Mouse (Mus musculus) gastrocnemius, adult 2 months (tissue): Measurements from ENCODE around the gene Ift52. TPM values are rescaled to one million over a fixed set of nuclear protein-coding genes. Genes with fewer than 3 reads are reported as not detected.
A peak's percentile ranks its signal among the peaks of the same experiment; 100 is the strongest.
"Not testable (repeated sequence)": the region's sequence is repeated elsewhere in the genome, so short reads cannot be mapped to it uniquely, and the experiment has no call there.

Experiments used
- DNase-seq: peaks from one replicate; pipeline ENCODE4 v3.0.0; 2022
- H3K27ac ChIP-seq: fragments of 200-600 bp; 2 replicates; pipeline ENCODE4 v1.8.1; 2022; ENCODE audit warnings: mild to moderate bottlenecking
- H3K4me3 ChIP-seq: fragments of 200-600 bp; 2 replicates; pipeline ENCODE4 v1.8.1; 2022; ENCODE audit warnings: mild to moderate bottlenecking, moderate library complexity
- CTCF ChIP-seq: fragments of 200-600 bp; IDR thresholded peaks from 2 replicates; pipeline ENCODE4 v1.8.1; 2022; ENCODE audit warnings: antibody characterized with exemption, mild to moderate bottlenecking, moderate library complexity
- intact Hi-C: fragments of 180-260 bp; cut with DNase I; formaldehyde crosslinking; loops from one replicate; pipeline ENCODE4 v1.15.1; 2025
- total RNA-seq, 2 experiments: library from RNA; stranded (reverse); gene quantifications; 2 replicates each; pipeline ENCODE4 v1.2.3; 2021

Ift52 gene
- total RNA-seq, 2 experiments from 2014 or later: 13.2 to 15.1 TPM

- intact Hi-C loops: no loop called here
- H3K27ac ChIP-seq: no peak overlapping the region
- H3K4me3 ChIP-seq: no peak overlapping the region
- DNase-seq: no peak
- TF ChIP-seq CTCF: no peak
These were observed 32.0 kb downstream of the Ift52 start for GRCm38 (mm10) chr2:163049116-163049515.

- intact Hi-C loops: loop anchor here (5.0 kb wide), 1 partner anchor 351 kb away; no protein-coding TSS in a partner anchor
- DNase-seq: no peak
- no peak for TF ChIP-seq CTCF
- Histone ChIP-seq H3K4me3 (no peak overlapping the region), H3K27ac (no peak overlapping the region)
These were observed 34.5 kb downstream of the Ift52 start for GRCm38 (mm10) chr2:163051691-163052090.

GRCm38 (mm10) chr2:163052101-163052500 is 34.9 kb downstream of the Ift52 start:
- intact Hi-C loops: loop anchor here (5.0 kb wide), 1 partner anchor 350 kb away; no protein-coding TSS in a partner anchor
- no peak for DNase-seq
- no peak for TF ChIP-seq CTCF
- Histone ChIP-seq H3K27ac (no peak overlapping the region), H3K4me3 (no peak overlapping the region)

- TF ChIP-seq CTCF: no peak
These were observed 35.7 kb downstream of the Ift52 start for GRCm38 (mm10) chr2:163052826-163053225.

GRCm38 (mm10) chr2:163054335-163054840 is 37.2 kb downstream of the Ift52 start, which contains the start of gene Mybl2:
Mybl2 (plus strand) TSS chr2:163054687.
- Histone ChIP-seq H3K27ac (no peak within 1 kb of the TSS), H3K4me3 (peak within 1 kb of the TSS; percentile 78)
- DNase-seq: peak; percentile 93
- TF ChIP-seq CTCF: no peak
- intact Hi-C loops: loop anchor here (5.0 kb wide), 1 partner anchor 348 kb away; no protein-coding TSS in a partner anchor

More at GRCm38 (mm10) chr2:163052826-163053225, 35.7 kb downstream of the Ift52 start:
- intact Hi-C loops: loop anchor here (5.0 kb wide), 1 partner anchor 349 kb away; no protein-coding TSS in a partner anchor
- Histone ChIP-seq H3K4me3 (no peak overlapping the region), H3K27ac (no peak overlapping the region)
- no peak for DNase-seq

- DNase-seq: peak; percentile 18
- no peak for TF ChIP-seq CTCF
- Histone ChIP-seq H3K27ac (no peak overlapping the region), H3K4me3 (peak overlapping the region; percentile 78)
- intact Hi-C loops: loop anchor here (5.0 kb wide), 1 partner anchor 347 kb away; no protein-coding TSS in a partner anchor
These were observed 37.8 kb downstream of the Ift52 start for GRCm38 (mm10) chr2:163054891-163055494.

GRCm38 (mm10) chr2:163055715-163056114 is 38.6 kb downstream of the Ift52 start:
- TF ChIP-seq CTCF: no peak
- Histone ChIP-seq H3K27ac (no peak overlapping the region), H3K4me3 (no peak overlapping the region)
- intact Hi-C loops: no loop called here
- no peak for DNase-seq

GRCm38 (mm10) chr2:163056584-163056983 is 39.4 kb downstream of the Ift52 start:
- TF ChIP-seq CTCF: no peak
- H3K4me3 ChIP-seq: no peak overlapping the region
- DNase-seq: no peak
- no peak overlapping the region for H3K27ac ChIP-seq
- intact Hi-C loops: no loop called here

- DNase-seq, H3K4me3 ChIP-seq, H3K27ac ChIP-seq, intact Hi-C loops: not testable (repeated sequence)
These were observed 41.8 kb downstream of the Ift52 start for GRCm38 (mm10) chr2:163058981-163059380.

GRCm38 (mm10) chr2:163060630-163061029 is 43.5 kb downstream of the Ift52 start:
- Histone ChIP-seq H3K4me3 (no peak overlapping the region), H3K27ac (no peak overlapping the region)
- TF ChIP-seq CTCF: no peak
- intact Hi-C loops: no loop called here
- DNase-seq: no peak

- Histone ChIP-seq H3K4me3 (no peak overlapping the region), H3K27ac (no peak overlapping the region)
- no peak for DNase-seq
- intact Hi-C loops: no loop called here
- no peak for TF ChIP-seq CTCF
These were observed 44.3 kb downstream of the Ift52 start for GRCm38 (mm10) chr2:163061203-163062118.

GRCm38 (mm10) chr2:163062119-163062508 is 45.0 kb downstream of the Ift52 start:
- H3K4me3 ChIP-seq: no peak overlapping the region
- no peak overlapping the region for H3K27ac ChIP-seq
- DNase-seq: no peak
- TF ChIP-seq CTCF: no peak
- intact Hi-C loops: no loop called here

GRCm38 (mm10) chr2:163066326-163066725 is 49.2 kb downstream of the Ift52 start:
- no peak for TF ChIP-seq CTCF
- H3K27ac ChIP-seq: no peak overlapping the region
- intact Hi-C loops: no loop called here
- DNase-seq: no peak
- no peak overlapping the region for H3K4me3 ChIP-seq
